Mouse (Mus musculus) cerebellum, postnatal 4 days (tissue): ENCODE results near the gene Ccdc124.
A peak's percentile ranks its signal among the peaks of the same experiment; 100 is the strongest.

Experiments used
- DNase-seq, 2 experiments: peaks; one replicate each; pipeline ENCODE4 v3.0.0; 2022; ENCODE audit warnings: low spot score in 2 of 2, mixed read lengths in 1 of 2

The Ccdc124 gene

GRCm38 (mm10) chr8:70873364-70873985 lies at the start of gene Ccdc124:
Gene Ccdc124, minus strand, starts transcription at chr8:70873935.
- DNase-seq, result peak; percentile 93 to 94

GRCm38 (mm10) chr8:70920049-70920922 lies 46.6 kb upstream of the Ccdc124 start:
- no peak for DNase-seq

- DNase-seq, result no peak
Observed at GRCm38 (mm10) chr8:70914704-70915103, 41.0 kb upstream of the Ccdc124 start.

GRCm38 (mm10) chr8:70913523-70913922 lies 39.8 kb upstream of the Ccdc124 start:
- no peak for DNase-seq

GRCm38 (mm10) chr8:70912955-70913354 lies 39.2 kb upstream of the Ccdc124 start:
- no peak for DNase-seq

- DNase-seq, result no peak
Observed at GRCm38 (mm10) chr8:70911596-70911995, 37.9 kb upstream of the Ccdc124 start.

GRCm38 (mm10) chr8:70907518-70907917 lies 33.8 kb upstream of the Ccdc124 start:
- DNase-seq, result no peak

GRCm38 (mm10) chr8:70905831-70906736 lies 32.3 kb upstream of the Ccdc124 start, which contains the start of gene Map1s:
Gene Map1s, plus strand, starts transcription at chr8:70905932.
- peak; percentile 78 to 92 for DNase-seq

GRCm38 (mm10) chr8:70905463-70905830 lies 31.7 kb upstream of the Ccdc124 start:
- DNase-seq, result no peak

- DNase-seq, result no peak
Observed at GRCm38 (mm10) chr8:70904532-70904931, 30.8 kb upstream of the Ccdc124 start.

- no peak for DNase-seq
Observed at GRCm38 (mm10) chr8:70903582-70903981, 29.8 kb upstream of the Ccdc124 start.

- no peak for DNase-seq
Observed at GRCm38 (mm10) chr8:70903112-70903511, 29.4 kb upstream of the Ccdc124 start.

GRCm38 (mm10) chr8:70902211-70902610 lies 28.5 kb upstream of the Ccdc124 start:
- no peak for DNase-seq

- no peak for DNase-seq
Observed at GRCm38 (mm10) chr8:70900872-70901387, 27.2 kb upstream of the Ccdc124 start.

- DNase-seq, result no peak
Observed at GRCm38 (mm10) chr8:70899226-70899625, 25.5 kb upstream of the Ccdc124 start.

GRCm38 (mm10) chr8:70898661-70899198 lies 25.0 kb upstream of the Ccdc124 start:
- DNase-seq, result no peak

GRCm38 (mm10) chr8:70897681-70898413 lies 24.1 kb upstream of the Ccdc124 start:
- DNase-seq, result peak; percentile 87 to 93

GRCm38 (mm10) chr8:70897021-70897680 lies 23.4 kb upstream of the Ccdc124 start, which contains the start of gene Rpl18a:
Gene Rpl18a, minus strand, starts transcription at chr8:70897412.
- peak; percentile 80 to 87 for DNase-seq

GRCm38 (mm10) chr8:70896316-70897020 lies 22.7 kb upstream of the Ccdc124 start:
- no peak for DNase-seq
